Mouse (Mus musculus) granulocyte monocyte progenitor cell, adult 5-6 weeks (primary cell): ENCODE measurements at regions not wholly inside any gene's neighbourhood (a gene's known extent, or its start where the extent isn't known, plus 50 kb on each side); places are given as distances from the start of the nearest gene placed in this dataset.

Experiments
- ATAC-seq: replicated peaks from 2 replicates; pipeline ENCODE4 v1.8.0; 2016; ENCODE audit warnings: mild to moderate bottlenecking, moderate TSS enrichment, inconsistent platforms; ENCODE audit not compliant: poor library complexity, severe bottlenecking

GRCm38 (mm10) chr10:21718189-21718588 is 125.2 kb downstream of the 1700020N01Rik start:
- no peak for ATAC-seq

GRCm38 (mm10) chr10:21724351-21724750 is 131.4 kb downstream of the 1700020N01Rik start:
- no peak for ATAC-seq

GRCm38 (mm10) chr10:21724999-21725398 is 132.1 kb downstream of the 1700020N01Rik start:
- no peak for ATAC-seq

- ATAC-seq: no peak
These were observed 141.7 kb upstream of the Sgk1 start for GRCm38 (mm10) chr10:21740256-21740655.

- ATAC-seq: no peak
These were observed 140.4 kb upstream of the Sgk1 start for GRCm38 (mm10) chr10:21741575-21741974.

- no peak for ATAC-seq
These were observed 139.8 kb upstream of the Sgk1 start for GRCm38 (mm10) chr10:21741976-21742745.

- no peak for ATAC-seq
These were observed 138.6 kb upstream of the Sgk1 start for GRCm38 (mm10) chr10:21743396-21743795.

GRCm38 (mm10) chr10:21744341-21744955 is 137.5 kb upstream of the Sgk1 start:
- ATAC-seq: no peak

- no peak for ATAC-seq
These were observed 136.0 kb upstream of the Sgk1 start for GRCm38 (mm10) chr10:21745940-21746487.

- no peak for ATAC-seq
These were observed 135.3 kb upstream of the Sgk1 start for GRCm38 (mm10) chr10:21746713-21747112.

GRCm38 (mm10) chr10:21751326-21751725 is 130.7 kb upstream of the Sgk1 start:
- ATAC-seq: no peak

GRCm38 (mm10) chr10:21752392-21752791 is 129.6 kb upstream of the Sgk1 start:
- ATAC-seq: no peak

- no peak for ATAC-seq
These were observed 127.0 kb upstream of the Sgk1 start for GRCm38 (mm10) chr10:21754763-21755548.

GRCm38 (mm10) chr10:21755717-21756116 is 126.3 kb upstream of the Sgk1 start:
- ATAC-seq: no peak

GRCm38 (mm10) chr10:21756811-21757210 is 125.2 kb upstream of the Sgk1 start:
- ATAC-seq: no peak

- ATAC-seq: no peak
These were observed 123.9 kb upstream of the Sgk1 start for GRCm38 (mm10) chr10:21758122-21758521.

- ATAC-seq: no peak
These were observed 119.5 kb upstream of the Sgk1 start for GRCm38 (mm10) chr10:21762516-21762915.

GRCm38 (mm10) chr10:21763017-21763964 is 118.7 kb upstream of the Sgk1 start:
- ATAC-seq: no peak

GRCm38 (mm10) chr10:21764090-21764489 is 117.9 kb upstream of the Sgk1 start:
- no peak for ATAC-seq

GRCm38 (mm10) chr10:21764891-21765290 is 117.1 kb upstream of the Sgk1 start:
- ATAC-seq: no peak
